Mouse (Mus musculus) heart, embryonic 15.5 days (tissue): ENCODE results near the gene Samd8. TPM values are rescaled to one million over a fixed set of nuclear protein-coding genes. Genes with fewer than 3 reads are reported as not detected.

Experiments
- ATAC-seq: fragments of 200-750 bp; cut with Nextera tagmentation; replicated peaks from 2 replicates; pipeline ENCODE4 v1.8.0; 2017; ENCODE audit warnings: low read depth, moderate TSS enrichment; ENCODE audit not compliant: insufficient number of reproducible peaks, insufficient read depth, low FRiP score
- H3K27ac ChIP-seq: fragments of 300-500 bp; sonication (generic); 2 replicates; pipeline ENCODE4 v1.5.1; 2015; ENCODE audit warnings: mild to moderate bottlenecking, inconsistent platforms
- H3K27me3 ChIP-seq: fragments of 300-500 bp; sonication (generic); 2 replicates; pipeline ENCODE4 v1.6.1; 2015; ENCODE audit warnings: inconsistent platforms
- H3K36me3 ChIP-seq: fragments of 300-500 bp; sonication (generic); 2 replicates; pipeline ENCODE4 v1.6.1; 2015; ENCODE audit warnings: mild to moderate bottlenecking, inconsistent platforms
- H3K4me1 ChIP-seq: fragments of 300-500 bp; sonication (generic); replicated peaks from 2 replicates; pipeline ENCODE4 v1.6.1; 2015; ENCODE audit warnings: inconsistent platforms
- H3K4me2 ChIP-seq: fragments of 300-500 bp; sonication (generic); 2 replicates; pipeline ENCODE4 v1.6.1; 2015; ENCODE audit warnings: inconsistent platforms, mild to moderate bottlenecking, moderate library complexity
- H3K4me3 ChIP-seq: fragments of 300-500 bp; sonication (generic); 2 replicates; pipeline ENCODE4 v1.5.1; 2015; ENCODE audit warnings: mild to moderate bottlenecking, inconsistent platforms
- H3K9ac ChIP-seq: fragments of 300-500 bp; sonication (generic); 2 replicates; pipeline ENCODE4 v1.6.1; 2015; ENCODE audit warnings: mild to moderate bottlenecking, inconsistent platforms
- H3K9me3 ChIP-seq: fragments of 300-500 bp; sonication (generic); replicated peaks from 2 replicates; pipeline ENCODE4 v1.6.1; 2016; ENCODE audit warnings: inconsistent platforms
- WGBS: fragments of 180-500 bp; shearing (Covaris S2); methylation state at CpG from one replicate; pipeline ENCODE4 v1.1.7; 2015; ENCODE audit warnings: mixed read lengths; 5-methylcytosine and 5-hydroxymethylcytosine counted together
- polyA plus RNA-seq: library from polyadenylated mRNA; unstranded; fragments of >200 nt; fragmentation: Nextera tagmentation; extraction: Ambion mirVana; gene quantifications from 2 replicates; pipeline ENCODE4 v1.2.1, GENCODE M21; 2015

The Samd8 gene
- polyA plus RNA-seq, 1 experiment from 2014 or later: 7.7 TPM

DNA sequence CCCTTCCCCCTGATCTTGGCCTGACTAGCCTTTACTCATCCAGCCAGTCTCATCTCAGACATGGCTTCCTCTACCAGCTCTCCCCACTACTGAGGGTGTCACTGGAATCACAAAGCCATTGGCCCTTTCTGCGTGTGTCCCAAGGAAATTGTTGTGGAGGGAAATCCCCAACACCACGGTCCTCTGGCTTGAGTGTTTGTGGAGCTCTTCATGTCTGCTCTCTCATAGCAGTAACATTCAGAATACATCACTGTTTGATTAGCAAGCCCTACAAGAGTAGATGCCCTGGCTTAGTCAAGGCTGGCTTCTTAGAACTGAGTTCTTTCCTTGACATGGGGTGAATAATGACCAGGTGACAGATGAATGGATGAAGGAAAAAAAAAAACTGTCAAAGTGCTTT lies 3.5 kb upstream of the Samd8 start:
- WGBS: 72% methylated on average over 2 of the region's 2 CpGs
- Histone ChIP-seq H3K9ac (no peak overlapping the region), H3K4me2 (no peak overlapping the region), H3K4me3 (no peak overlapping the region), H3K27me3 (no peaks in the 10 kb centered on the region; the same call in 1 of the 2 replicates), H3K4me1 (peaks cover 8% of the 10 kb centered on the region), H3K9me3 (no peaks in the 10 kb centered on the region), H3K27ac (no peak overlapping the region), H3K36me3 (no peaks in the 10 kb centered on the region)
- ATAC-seq: no peak

DNA sequence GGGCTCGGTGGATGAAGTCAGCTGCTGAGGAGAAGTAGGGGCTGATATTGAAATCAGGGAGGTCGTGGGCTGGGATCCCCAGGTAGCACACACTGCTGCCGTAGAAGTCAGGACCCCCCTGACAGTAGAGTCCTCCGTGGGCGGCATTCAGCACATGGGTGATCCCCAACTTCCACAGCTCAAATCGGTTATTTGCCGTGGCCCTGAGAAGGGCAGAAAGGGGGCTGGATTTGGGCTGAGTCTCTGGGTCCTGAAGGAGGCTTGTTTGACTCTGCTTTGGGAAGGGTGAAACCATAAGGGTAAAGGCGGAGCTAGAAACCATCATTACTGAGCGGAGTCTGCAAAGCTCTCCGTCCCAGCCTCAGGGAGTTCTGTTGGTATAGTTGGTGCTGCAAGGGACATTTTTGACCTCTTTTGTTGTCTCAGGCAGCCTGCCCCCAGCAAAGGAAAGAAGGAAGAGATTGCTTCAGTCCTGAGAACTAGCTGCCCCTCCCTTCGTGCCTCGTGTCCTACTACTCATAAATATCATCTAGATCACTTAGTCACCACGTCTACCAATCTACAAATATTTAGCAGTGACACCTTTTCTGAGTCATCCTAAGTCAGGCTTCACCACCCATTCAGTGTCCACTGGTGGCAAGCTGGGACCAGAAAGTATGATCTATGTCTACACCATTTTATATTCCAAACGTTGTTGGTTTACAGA lies 2.7 kb upstream of the Samd8 start:
- no peak overlapping the region for H3K4me3 ChIP-seq
- H3K9ac ChIP-seq: no peak overlapping the region
- 66% methylated on average over 14 of the region's 14 CpGs for WGBS
- H3K4me2 ChIP-seq: no peak overlapping the region
- no peaks in the 10 kb centered on the region for H3K9me3 ChIP-seq
- ATAC-seq: no peak
- peaks cover 12% of the 10 kb centered on the region for H3K4me1 ChIP-seq
- no peaks in the 10 kb centered on the region; the same call in 1 of the 2 replicates for H3K27me3 ChIP-seq
- no peak overlapping the region for H3K27ac ChIP-seq
- H3K36me3 ChIP-seq: no peaks in the 10 kb centered on the region

DNA sequence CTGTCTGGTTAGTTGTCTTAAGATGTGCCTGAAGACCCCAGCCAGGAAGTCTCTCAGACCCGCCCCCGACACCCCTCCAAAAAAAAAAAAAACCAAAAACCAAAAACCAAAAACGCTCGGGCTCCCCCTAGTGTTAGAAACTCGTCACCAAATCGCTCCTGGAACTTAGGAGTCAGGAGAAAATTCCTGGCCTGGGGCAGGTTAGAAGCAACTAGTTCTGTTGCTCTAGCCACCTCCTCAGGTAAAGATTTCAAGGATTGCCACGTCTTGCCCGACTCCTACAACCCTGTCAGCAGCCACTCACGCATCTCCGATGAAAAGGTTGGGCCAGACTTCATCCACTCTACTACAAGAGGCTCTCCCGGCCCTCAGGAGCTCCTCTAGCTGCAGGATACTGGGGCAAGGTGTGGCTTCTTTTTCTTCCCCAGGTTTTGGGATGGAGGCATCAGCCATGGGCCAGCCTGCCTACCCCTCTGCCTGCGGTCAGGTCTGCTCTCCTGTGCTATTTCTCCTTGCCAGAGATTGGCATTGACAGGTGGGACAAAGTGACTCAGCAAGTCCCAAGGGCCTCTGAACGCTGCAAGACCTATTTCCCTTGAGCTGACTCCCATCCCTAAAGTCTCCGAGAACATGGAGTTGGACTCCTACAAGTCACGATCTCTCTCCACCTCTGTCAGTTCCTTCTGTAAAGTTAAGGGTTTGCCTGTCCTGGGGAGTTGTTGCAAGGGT lies 2.0 kb upstream of the Samd8 start:
- Histone ChIP-seq H3K4me3 (no peak overlapping the region), H3K9ac (no peak overlapping the region), H3K9me3 (no peaks in the 10 kb centered on the region), H3K27ac (no peak overlapping the region), H3K36me3 (no peaks in the 10 kb centered on the region), H3K4me1 (peaks cover 15% of the 10 kb centered on the region), H3K27me3 (no peaks in the 10 kb centered on the region; the same call in 1 of the 2 replicates), H3K4me2 (no peak overlapping the region)
- whole genome bisulfite sequencing: 34% methylated on average over 15 of the region's 15 CpGs
- ATAC-seq: no peak

DNA sequence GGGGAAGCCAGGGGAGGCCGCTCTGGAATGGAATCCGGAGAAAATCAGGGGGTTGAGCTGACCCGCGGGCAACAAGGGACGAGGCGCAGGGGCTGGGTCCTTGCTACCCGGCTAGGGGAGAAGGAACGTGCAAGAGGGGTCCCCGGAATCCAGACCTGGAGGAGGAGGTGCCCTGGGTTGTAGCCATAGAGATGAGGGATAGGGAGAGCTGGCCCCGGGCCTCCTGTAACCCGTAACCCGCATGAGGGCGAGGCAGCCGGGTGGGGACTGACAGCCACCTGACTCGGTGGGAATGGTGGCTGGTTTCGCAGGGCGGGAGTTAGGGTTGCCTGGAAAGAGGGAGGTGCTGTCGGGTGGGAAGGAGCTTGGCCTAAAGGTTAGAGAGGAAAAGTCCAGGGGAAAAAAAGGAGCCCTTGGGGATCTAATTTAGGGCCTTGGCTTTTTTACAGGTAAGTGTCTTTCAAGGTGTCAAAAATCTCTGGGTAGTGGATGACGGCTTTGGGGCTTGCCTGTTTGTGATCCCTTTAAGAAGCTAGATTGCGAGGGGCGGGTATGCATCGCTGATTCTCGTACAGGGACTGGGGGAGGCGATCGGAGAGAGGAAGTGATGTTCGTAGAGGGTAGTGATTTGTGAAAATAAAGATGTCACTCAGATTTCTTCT lies 681 bp downstream of the Samd8 start, which contains the start of gene Dusp13:
Gene Dusp13 (minus strand): TSS at position 301 of the 662 bp plus-strand sequence.
- Histone ChIP-seq H3K9me3 (no peaks in the 10 kb centered on the region), H3K27me3 (no peaks in the 10 kb centered on the region), H3K4me1 (peaks cover 15% of the 10 kb centered on the region), H3K4me2 (peak within 1 kb of the TSS; percentile 87), H3K27ac (peak within 1 kb of the TSS; percentile 91), H3K4me3 (peak within 1 kb of the TSS; percentile 97), H3K9ac (peak within 1 kb of the TSS; percentile 91), H3K36me3 (no peaks in the 10 kb centered on the region)
- peak; percentile 74 for ATAC-seq
- WGBS: under 1% methylated on average over 26 of the region's 26 CpGs

DNA sequence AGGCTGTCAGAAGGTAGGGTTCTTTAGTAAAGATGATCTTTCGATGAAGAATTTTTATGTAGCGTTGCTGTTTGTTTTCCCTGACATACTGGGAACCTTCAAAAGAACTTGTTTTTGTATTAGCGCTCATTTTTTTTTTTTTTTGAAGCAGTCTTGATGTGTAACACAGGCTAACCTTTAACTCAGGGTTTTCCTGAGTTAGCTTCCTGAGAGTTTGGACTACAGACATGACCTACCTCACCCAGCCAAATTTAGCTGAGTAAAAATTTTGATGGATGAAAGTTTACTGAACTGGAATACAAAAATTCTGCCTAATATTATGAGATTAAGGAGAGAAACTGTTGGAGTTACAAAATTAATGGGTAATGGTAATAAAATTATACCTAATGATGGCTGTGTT lies 2.1 kb downstream of the Samd8 start:
- Histone ChIP-seq H3K9ac (no peak overlapping the region), H3K4me3 (no peak overlapping the region), H3K4me2 (no peak overlapping the region), H3K27me3 (no peaks in the 10 kb centered on the region), H3K27ac (no peak overlapping the region), H3K36me3 (no peaks in the 10 kb centered on the region), H3K9me3 (no peaks in the 10 kb centered on the region), H3K4me1 (peaks cover 15% of the 10 kb centered on the region)
- ATAC-seq: no peak
- WGBS: 88% methylated on average over 3 of the region's 3 CpGs

DNA sequence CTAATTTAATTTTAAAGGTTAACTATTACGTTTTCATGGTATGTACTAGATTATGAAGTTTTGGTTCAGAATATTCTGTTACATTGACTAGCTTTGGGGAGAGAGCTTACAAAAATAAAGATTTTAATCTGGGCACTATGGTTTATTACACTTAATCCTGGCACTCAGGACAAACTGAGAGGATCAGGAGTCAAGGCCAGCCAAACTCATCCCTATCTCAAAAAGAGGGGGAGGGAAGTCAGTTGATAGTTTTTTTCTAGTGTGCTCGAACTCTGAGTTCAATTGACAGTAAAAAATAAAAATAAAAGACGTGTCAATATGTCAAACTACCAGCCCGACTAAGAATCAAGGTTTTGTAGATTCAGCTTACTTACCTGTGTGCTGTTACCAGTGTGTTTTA lies 3.0 kb downstream of the Samd8 start:
- Histone ChIP-seq H3K27ac (no peak overlapping the region), H3K27me3 (no peaks in the 10 kb centered on the region), H3K9me3 (no peaks in the 10 kb centered on the region), H3K4me2 (no peak overlapping the region), H3K4me3 (no peak overlapping the region), H3K36me3 (no peaks in the 10 kb centered on the region), H3K9ac (no peak overlapping the region), H3K4me1 (peaks cover 18% of the 10 kb centered on the region)
- no peak for ATAC-seq
- 74% methylated on average over 4 of the region's 4 CpGs for whole genome bisulfite sequencing

DNA sequence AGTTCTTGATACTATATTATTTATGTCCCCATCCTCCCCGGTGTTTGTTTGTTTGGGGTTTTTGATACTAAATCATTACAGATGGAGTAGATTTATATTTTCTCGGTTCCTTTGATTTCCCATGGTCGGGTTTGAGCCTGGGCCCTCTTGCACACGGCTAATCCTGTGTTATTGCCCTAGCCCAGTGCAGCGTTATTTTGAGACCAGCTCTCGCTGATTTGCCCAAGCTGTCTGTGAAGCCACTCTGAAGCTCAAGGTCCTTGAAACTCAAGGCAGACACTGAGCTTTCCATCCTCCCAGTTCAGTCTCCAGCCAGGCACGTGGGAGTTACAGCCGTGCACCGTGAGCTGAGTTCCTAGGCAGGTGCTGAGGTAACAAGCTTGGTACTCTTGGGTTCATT lies 11.2 kb downstream of the Samd8 start:
- H3K27ac ChIP-seq: no peak overlapping the region
- H3K9ac ChIP-seq: no peak overlapping the region
- no peaks in the 10 kb centered on the region for H3K36me3 ChIP-seq
- H3K4me2 ChIP-seq: no peak overlapping the region
- ATAC-seq: no peak
- no peaks in the 10 kb centered on the region for H3K27me3 ChIP-seq
- peaks cover 33% of the 10 kb centered on the region for H3K4me1 ChIP-seq
- no peak overlapping the region for H3K4me3 ChIP-seq
- WGBS: 73% methylated on average over 9 of the region's 9 CpGs
- H3K9me3 ChIP-seq: no peaks in the 10 kb centered on the region

DNA sequence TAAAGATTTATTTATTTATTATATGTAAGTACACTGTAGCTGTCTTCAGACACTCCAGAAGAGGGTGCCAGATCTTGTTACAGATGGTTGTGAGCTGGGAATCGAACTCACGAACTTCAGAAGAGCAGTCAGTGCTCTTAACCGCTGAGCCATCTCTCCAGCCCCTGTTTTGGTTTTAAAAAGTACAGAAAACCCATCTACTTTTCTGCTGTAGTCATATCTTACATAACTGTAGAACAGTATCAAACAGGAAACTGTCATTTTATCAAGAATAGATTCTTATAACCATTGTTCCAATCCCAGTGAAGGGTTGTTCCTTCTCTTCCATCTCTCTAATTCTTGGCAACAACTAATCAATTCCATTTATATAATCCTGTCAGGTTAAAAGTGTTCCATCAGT lies 13.4 kb downstream of the Samd8 start:
- H3K27me3 ChIP-seq: no peaks in the 10 kb centered on the region
- H3K27ac ChIP-seq: no peak overlapping the region
- 91% methylated on average over 3 of the region's 3 CpGs for WGBS
- no peaks in the 10 kb centered on the region for H3K9me3 ChIP-seq
- H3K9ac ChIP-seq: no peak overlapping the region
- no peak overlapping the region for H3K4me2 ChIP-seq
- H3K4me1 ChIP-seq: peaks cover 34% of the 10 kb centered on the region
- H3K4me3 ChIP-seq: no peak overlapping the region
- H3K36me3 ChIP-seq: no peaks in the 10 kb centered on the region
- no peak for ATAC-seq

DNA sequence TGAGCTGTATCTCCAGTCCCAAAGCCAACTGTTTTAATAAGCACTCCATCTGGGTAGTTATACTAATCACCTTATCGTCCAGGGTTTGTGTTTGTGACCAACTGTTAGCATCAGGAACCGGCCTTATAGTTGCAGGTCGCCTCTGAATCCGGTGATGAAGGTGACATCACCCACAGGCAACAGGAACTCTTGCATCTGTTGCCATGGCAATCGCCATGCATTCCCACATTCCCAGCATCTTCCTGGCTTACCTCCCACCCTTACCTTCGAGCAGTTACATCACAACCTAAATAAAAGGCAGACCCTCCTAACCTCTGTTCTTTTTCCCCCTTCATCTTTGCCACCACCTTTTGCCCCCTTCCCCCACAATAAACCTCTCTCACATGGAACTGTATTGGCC lies 14.3 kb downstream of the Samd8 start:
- H3K36me3 ChIP-seq: no peaks in the 10 kb centered on the region

DNA sequence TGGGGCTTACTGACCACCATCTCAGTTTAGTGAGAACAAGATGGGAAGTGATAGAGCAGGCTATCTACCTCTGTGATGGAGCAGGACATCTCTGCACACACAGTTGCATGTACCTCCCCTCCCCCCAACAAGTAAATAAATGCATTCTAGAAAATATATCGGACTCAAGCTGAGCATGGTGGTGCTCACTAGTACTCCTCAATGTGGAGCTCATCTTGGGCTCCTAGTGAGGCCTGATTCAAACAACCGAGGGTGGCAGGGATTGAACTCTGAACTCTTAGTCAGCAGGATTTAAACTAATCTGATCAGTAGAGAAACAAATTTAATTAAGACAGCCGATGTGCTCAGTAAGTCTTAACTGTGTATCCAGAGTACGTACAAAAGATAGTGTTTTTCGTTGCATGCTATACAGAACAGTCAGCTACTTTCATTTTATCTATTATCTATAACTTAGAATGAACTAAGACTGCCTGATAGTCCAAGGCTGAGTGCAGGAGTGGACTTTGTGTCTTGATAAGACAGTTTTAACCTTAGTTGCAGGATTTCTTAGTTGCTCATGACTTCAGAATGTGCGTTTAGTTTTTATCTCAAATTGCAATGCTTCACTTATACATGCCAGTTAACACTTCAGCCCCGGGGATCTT lies 15.5 kb downstream of the Samd8 start:
- Histone ChIP-seq H3K4me1 (peaks cover 31% of the 10 kb centered on the region), H3K36me3 (no peaks in the 10 kb centered on the region), H3K9me3 (no peaks in the 10 kb centered on the region), H3K27ac (peak overlapping the region; percentile 8; the same call in 1 of the 2 replicates), H3K9ac (no peak overlapping the region), H3K27me3 (no peaks in the 10 kb centered on the region), H3K4me3 (no peak overlapping the region), H3K4me2 (peak overlapping the region; percentile 9; the same call in 1 of the 2 replicates)
- ATAC-seq: no peak
- 50% methylated on average over 7 of the region's 7 CpGs for WGBS

More for the DNA sequence above, 14.3 kb downstream of the Samd8 start:
- no peak overlapping the region for H3K4me3 ChIP-seq
- H3K4me1 ChIP-seq: peaks cover 31% of the 10 kb centered on the region
- H3K9me3 ChIP-seq: no peaks in the 10 kb centered on the region
- no peaks in the 10 kb centered on the region for H3K27me3 ChIP-seq
- WGBS: 88% methylated on average over 6 of the region's 6 CpGs
- H3K4me2 ChIP-seq: no peak overlapping the region
- no peak overlapping the region for H3K9ac ChIP-seq
- no peak overlapping the region for H3K27ac ChIP-seq
- no peak for ATAC-seq

DNA sequence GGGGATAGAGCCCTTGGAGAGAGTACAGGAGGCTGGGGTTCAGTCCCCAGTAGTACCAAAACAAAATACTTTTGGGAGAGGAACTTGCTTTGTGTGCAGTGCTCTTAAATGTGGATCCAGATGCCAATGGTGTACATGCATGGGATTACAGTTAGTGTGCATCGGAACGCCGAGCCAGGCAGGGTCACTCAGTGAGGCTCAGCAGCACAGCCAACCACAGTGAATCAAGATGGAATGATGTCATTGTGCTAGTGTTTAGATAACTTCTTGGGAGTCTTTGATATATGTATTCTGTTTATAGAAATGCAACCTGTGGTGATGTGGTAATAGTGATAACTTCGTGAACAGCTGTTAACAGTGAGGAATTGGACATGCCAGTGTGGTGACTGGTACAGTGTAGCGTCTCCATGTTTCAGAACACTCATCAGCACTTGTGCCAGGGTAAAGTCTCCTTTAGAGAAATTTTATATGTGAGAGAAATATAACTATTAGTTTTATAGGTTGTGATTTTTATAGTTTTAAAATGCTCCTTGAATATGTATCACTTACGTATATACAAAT lies 16.1 kb downstream of the Samd8 start:
- Histone ChIP-seq H3K27ac (peak overlapping the region; percentile 8; the same call in 1 of the 2 replicates), H3K27me3 (no peaks in the 10 kb centered on the region), H3K9ac (no peak overlapping the region), H3K4me2 (peak overlapping the region; percentile 9; the same call in 1 of the 2 replicates), H3K9me3 (no peaks in the 10 kb centered on the region), H3K36me3 (no peaks in the 10 kb centered on the region), H3K4me3 (no peak overlapping the region), H3K4me1 (peaks cover 30% of the 10 kb centered on the region)
- WGBS: 52% methylated on average over 6 of the region's 6 CpGs
- ATAC-seq: 0 out of 2 replicates have a peak, but pooled peaks have one; percentile 43
